Mouse (Mus musculus) right cerebral cortex, postnatal 10 days (tissue): ENCODE measurements at regions not wholly inside any gene's neighbourhood (a gene's known extent, or its start where the extent isn't known, plus 50 kb on each side); places are given as distances from the start of the nearest gene placed in this dataset.

Source experiments
- DNase-seq, 2 experiments: peaks; one replicate each; pipeline ENCODE4 v3.0.0; 2021; ENCODE audit warnings: low spot score in 2 of 2

DNA sequence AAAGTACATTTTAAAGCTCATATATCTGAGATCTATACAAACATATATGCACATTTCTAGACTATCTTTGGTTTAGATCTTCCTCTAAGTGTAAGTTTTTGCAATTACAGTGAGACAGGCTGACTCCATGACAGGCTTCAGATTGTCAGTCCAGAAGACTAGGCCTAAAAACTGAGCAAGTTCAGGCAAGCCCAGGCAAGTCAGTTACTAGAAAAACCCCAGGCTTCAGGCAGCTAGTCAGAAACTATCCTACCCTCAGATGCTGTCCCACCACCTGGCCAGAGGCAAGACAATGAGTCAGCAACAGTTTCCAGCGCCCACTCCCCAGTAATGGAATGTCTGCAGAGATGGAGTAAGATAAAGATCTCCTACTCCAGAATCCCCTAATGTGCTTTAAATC is 53.4 kb upstream of the Qrfpr start:
- DNase-seq, result no peak
